Mouse (Mus musculus): ENCODE results near the gene Nfkbib.
A peak's percentile ranks its signal among the peaks of the same experiment; 100 is the strongest.

GRCm38 (mm10) chr7:28801901-28802670, 34.8 kb upstream of the Nfkbib start:
- TF ChIP-seq CTCF (IDR thresholded peaks at IDR 0.05; ENCODE audit: low read depth) (no peak), EP300 (IDR thresholded peaks at IDR 0.05; ENCODE audit: low read depth) (0 out of 2 replicates have a peak, but pooled peaks have one; percentile 29)

All from heart, postnatal 0 days (tissue).